Mouse (Mus musculus) stomach, postnatal 0 days (tissue): ENCODE data around the gene C8a. TPM values are rescaled to one million over a fixed set of nuclear protein-coding genes. Genes with fewer than 3 reads are reported as not detected.

Source experiments
- ATAC-seq: fragments of 200-750 bp; cut with Nextera tagmentation; 2 replicates; pipeline ENCODE4 v1.8.0; 2017; ENCODE audit not compliant: low FRiP score, low TSS enrichment
- DNase-seq: peaks from one replicate; pipeline ENCODE4 v3.0.0-alpha.2; 2016; ENCODE audit warnings: low spot score
- H3K27ac ChIP-seq: fragments of 300-500 bp; sonication (generic); replicated peaks from 2 replicates; pipeline ENCODE4 v1.5.1; 2014; ENCODE audit warnings: mild to moderate bottlenecking, control low read depth
- H3K27me3 ChIP-seq: fragments of 300-500 bp; sonication (generic); 2 replicates; pipeline ENCODE4 v1.6.1; 2014; ENCODE audit warnings: low read length; ENCODE audit not compliant: control insufficient read depth, insufficient read depth
- H3K36me3 ChIP-seq: fragments of 300-500 bp; sonication (generic); 2 replicates; pipeline ENCODE4 v1.6.1; 2014; ENCODE audit warnings: low read length, mixed read lengths; ENCODE audit not compliant: control insufficient read depth, insufficient read depth
- H3K4me1 ChIP-seq: fragments of 300-500 bp; sonication (generic); replicated peaks from 2 replicates; pipeline ENCODE4 v1.6.1; 2014; ENCODE audit warnings: antibody characterized with exemption; ENCODE audit not compliant: control insufficient read depth, insufficient read depth
- H3K4me2 ChIP-seq: fragments of 300-500 bp; sonication (generic); replicated peaks from 2 replicates; pipeline ENCODE4 v1.6.1; 2014; ENCODE audit warnings: low read depth, mild to moderate bottlenecking, control low read depth, moderate library complexity
- H3K4me3 ChIP-seq: fragments of 300-500 bp; sonication (generic); 2 replicates; pipeline ENCODE4 v1.5.1; 2014; ENCODE audit warnings: low read depth, low read length, control low read depth
- H3K9ac ChIP-seq: fragments of 300-500 bp; sonication (generic); 2 replicates; pipeline ENCODE4 v1.6.1; 2014; ENCODE audit warnings: mild to moderate bottlenecking, low read length, control low read depth, mixed read lengths
- H3K9me3 ChIP-seq: fragments of 300-500 bp; sonication (generic); 2 replicates; pipeline ENCODE4 v1.6.1; 2016; ENCODE audit warnings: low read length; ENCODE audit not compliant: control insufficient read depth
- CTCF ChIP-seq: IDR thresholded peaks from 2 replicates; pipeline ENCODE4 v1.5.1; 2016; ENCODE audit warnings: antibody characterized with exemption, low read depth, mild to moderate bottlenecking, moderate library complexity
- EP300 ChIP-seq: optimal IDR thresholded peaks from 2 replicates; pipeline ENCODE3; 2016; ENCODE audit warnings: antibody characterized with exemption
- WGBS: fragments of 180-500 bp; shearing (Covaris S2); extraction: QIAGEN DNeasy Blood & Tissue Kit; methylation state at CpG from one replicate; pipeline ENCODE4 v1.1.7; 2014; 5-methylcytosine and 5-hydroxymethylcytosine counted together
- polyA plus RNA-seq: library from polyadenylated mRNA; unstranded; fragments of >200 nt; fragmentation: Nextera tagmentation; extraction: Ambion mirVana; gene quantifications from 2 replicates; pipeline ENCODE4 v1.2.1, GENCODE M21; 2015

The C8a gene
- polyA plus RNA-seq, 1 experiment from 2014 or later, result not detected

- Histone ChIP-seq H3K27ac (no peak within 1 kb of the TSS), H3K4me2 (no peak within 1 kb of the TSS), H3K9ac (no peak within 1 kb of the TSS), H3K4me1 (no peaks in the 10 kb centered on the region), H3K9me3 (no peaks in the 10 kb centered on the region), H3K36me3 (no peaks in the 10 kb centered on the region), H3K4me3 (no peak within 1 kb of the TSS), H3K27me3 (no peaks in the 10 kb centered on the region)
- WGBS, result 53% methylated on average over 1 of the region's 1 CpGs
- ATAC-seq (no peak), DNase-seq (no peak)
- TF ChIP-seq EP300 (no peak), CTCF (no peak)
These were observed 19.2 kb downstream of the C8a start, which contains the start of gene Gm17662 for GRCm38 (mm10) chr4:104857029-104857428. Gene Gm17662 (plus strand): TSS chr4:104857329.

- no peaks in the 10 kb centered on the region for H3K9me3 ChIP-seq
- no peaks in the 10 kb centered on the region for H3K27me3 ChIP-seq
- no peak overlapping the region for H3K9ac ChIP-seq
- DNase-seq (no peak), ATAC-seq (no peak)
- H3K4me2 ChIP-seq, result no peak overlapping the region
- H3K36me3 ChIP-seq, result no peaks in the 10 kb centered on the region
- 88% methylated on average over 2 of the region's 2 CpGs for WGBS
- TF ChIP-seq CTCF, result no peak
- TF ChIP-seq EP300, result no peak
- no peak overlapping the region for H3K27ac ChIP-seq
- H3K4me1 ChIP-seq, result no peaks in the 10 kb centered on the region
- H3K4me3 ChIP-seq, result no peak overlapping the region
These were observed 21.0 kb downstream of the C8a start for GRCm38 (mm10) chr4:104855216-104855615.

- H3K9ac ChIP-seq, result no peak overlapping the region
- H3K4me1 ChIP-seq, result no peaks in the 10 kb centered on the region
- H3K27ac ChIP-seq, result no peak overlapping the region
- ATAC-seq (no peak), DNase-seq (no peak)
- no peak overlapping the region for H3K4me2 ChIP-seq
- H3K4me3 ChIP-seq, result no peak overlapping the region
- WGBS, result 56% methylated on average over 4 of the region's 4 CpGs
- H3K9me3 ChIP-seq, result no peaks in the 10 kb centered on the region
- H3K27me3 ChIP-seq, result no peaks in the 10 kb centered on the region
- no peaks in the 10 kb centered on the region for H3K36me3 ChIP-seq
- TF ChIP-seq EP300, result no peak
- TF ChIP-seq CTCF, result no peak
These were observed 32.7 kb downstream of the C8a start for GRCm38 (mm10) chr4:104843546-104843945.

GRCm38 (mm10) chr4:104842204-104842603 is 34.0 kb downstream of the C8a start:
- TF ChIP-seq EP300, result no peak
- no peak for TF ChIP-seq CTCF
- ATAC-seq (no peak), DNase-seq (no peak)
- Histone ChIP-seq H3K4me2 (no peak overlapping the region), H3K9ac (no peak overlapping the region), H3K9me3 (no peaks in the 10 kb centered on the region), H3K4me3 (no peak overlapping the region), H3K4me1 (no peaks in the 10 kb centered on the region), H3K27me3 (no peaks in the 10 kb centered on the region), H3K36me3 (no peaks in the 10 kb centered on the region), H3K27ac (no peak overlapping the region)
- 69% methylated on average over 5 of the region's 5 CpGs for WGBS

- 64% methylated on average over 2 of the region's 2 CpGs for WGBS
- Histone ChIP-seq H3K27me3 (no peaks in the 10 kb centered on the region), H3K4me2 (no peak overlapping the region), H3K27ac (no peak overlapping the region), H3K4me3 (no peak overlapping the region), H3K4me1 (no peaks in the 10 kb centered on the region), H3K36me3 (no peaks in the 10 kb centered on the region), H3K9ac (no peak overlapping the region), H3K9me3 (no peaks in the 10 kb centered on the region)
- DNase-seq, result no peak
- TF ChIP-seq EP300 (no peak), CTCF (no peak)
- ATAC-seq, result no peak
These were observed 37.9 kb downstream of the C8a start for GRCm38 (mm10) chr4:104838342-104838741.

- TF ChIP-seq CTCF (no peak), EP300 (no peak)
- 66% methylated on average over 5 of the region's 5 CpGs for WGBS
- DNase-seq, result no peak
- H3K27ac ChIP-seq, result no peak overlapping the region
- no peaks in the 10 kb centered on the region for H3K4me1 ChIP-seq
- H3K4me2 ChIP-seq, result no peak overlapping the region
- no peaks in the 10 kb centered on the region for H3K27me3 ChIP-seq
- no peak overlapping the region for H3K9ac ChIP-seq
- H3K4me3 ChIP-seq, result no peak overlapping the region
- ATAC-seq, result no peak
- H3K9me3 ChIP-seq, result no peaks in the 10 kb centered on the region
- no peaks in the 10 kb centered on the region for H3K36me3 ChIP-seq
These were observed 41.1 kb downstream of the C8a start for GRCm38 (mm10) chr4:104835096-104835495.

GRCm38 (mm10) chr4:104828939-104829338 is 47.3 kb downstream of the C8a start:
- no peak for TF ChIP-seq CTCF
- TF ChIP-seq EP300, result no peak
- no peak overlapping the region for H3K4me3 ChIP-seq
- no peak overlapping the region for H3K27ac ChIP-seq
- H3K36me3 ChIP-seq, result no peaks in the 10 kb centered on the region
- H3K27me3 ChIP-seq, result no peaks in the 10 kb centered on the region
- no peaks in the 10 kb centered on the region for H3K9me3 ChIP-seq
- ATAC-seq, result no peak
- no peak overlapping the region for H3K9ac ChIP-seq
- H3K4me2 ChIP-seq, result no peak overlapping the region
- no peak for DNase-seq
- no peaks in the 10 kb centered on the region for H3K4me1 ChIP-seq
- 56% methylated on average over 5 of the region's 5 CpGs for WGBS
